Mouse (Mus musculus): ENCODE results near the gene Smtn.
A peak's percentile ranks its signal among the peaks of the same experiment; 100 is the strongest.

The Smtn gene

DNA sequence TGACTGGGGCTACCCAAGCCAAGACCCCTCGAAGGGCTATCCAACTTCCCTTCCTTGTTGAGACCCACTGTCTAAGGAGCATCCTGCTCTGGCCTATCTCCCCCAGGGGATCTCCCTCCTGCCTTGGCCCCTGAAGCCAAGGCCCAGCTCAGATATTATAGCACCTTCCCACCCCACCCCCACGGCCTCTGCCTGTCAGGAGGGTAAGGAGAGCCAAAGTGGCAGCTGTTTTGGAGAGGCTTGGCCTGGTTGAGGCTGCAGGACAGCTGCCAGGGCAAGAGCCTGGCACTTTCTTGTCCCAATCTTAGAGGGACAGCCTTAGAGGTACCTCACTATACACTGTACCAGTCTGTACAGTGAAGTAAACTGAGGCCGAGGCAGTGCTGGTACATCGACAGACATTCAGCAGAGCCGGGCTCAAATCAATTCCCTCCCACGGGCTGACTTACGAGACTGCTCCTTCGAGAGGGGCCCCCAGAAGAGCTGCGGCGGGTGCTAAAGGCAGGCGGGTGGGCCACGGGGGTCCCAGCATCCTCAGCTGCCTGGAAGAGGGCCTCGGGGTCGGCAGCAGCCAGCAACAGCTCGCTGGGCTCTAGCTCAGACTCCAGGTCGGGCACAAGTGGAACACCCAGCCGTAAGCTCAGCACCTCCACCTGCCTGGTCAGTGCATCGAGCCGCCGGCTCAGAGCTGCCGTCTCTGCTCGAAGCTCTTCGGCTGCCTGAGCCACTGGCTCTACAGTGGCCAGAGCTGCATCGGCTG is 13.3 kb downstream of the Smtn start:
- Histone ChIP-seq H3K27me3 (ENCODE audit: control insufficient read depth, insufficient read depth, low read length, poor library complexity, severe bottlenecking) (no peaks in the 10 kb centered on the region), H3K36me3 (ENCODE audit: control insufficient read depth, insufficient read depth, low read length, poor library complexity, severe bottlenecking) (no peaks in the 10 kb centered on the region)
- DNase-seq (ENCODE audit: low read depth, low spot score), result no peak

DNA sequence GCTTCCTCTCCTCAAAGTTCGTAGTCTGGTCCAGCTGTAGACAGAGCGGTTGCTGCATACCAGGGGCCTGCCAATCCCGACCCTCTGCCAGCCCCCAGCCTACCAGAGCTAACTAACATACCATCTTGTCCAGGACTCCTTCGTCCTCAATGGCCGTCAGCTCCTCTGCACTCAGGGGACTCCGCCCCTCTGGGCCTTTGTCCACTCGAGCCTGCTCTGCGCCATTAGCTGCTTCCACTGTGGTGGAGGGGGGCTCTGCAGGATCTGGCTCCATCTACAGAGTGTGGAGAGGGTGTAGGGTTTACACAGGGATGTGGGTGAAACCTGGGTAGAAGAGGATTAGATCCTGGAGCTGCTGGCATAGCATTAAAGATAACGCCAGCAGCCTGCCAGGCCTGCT is 14.2 kb downstream of the Smtn start:
- no peak for DNase-seq (ENCODE audit: low read depth, low spot score)
- Histone ChIP-seq H3K36me3 (ENCODE audit: control insufficient read depth, insufficient read depth, low read length, poor library complexity, severe bottlenecking) (no peaks in the 10 kb centered on the region), H3K27me3 (ENCODE audit: control insufficient read depth, insufficient read depth, low read length, poor library complexity, severe bottlenecking) (no peaks in the 10 kb centered on the region)

DNA sequence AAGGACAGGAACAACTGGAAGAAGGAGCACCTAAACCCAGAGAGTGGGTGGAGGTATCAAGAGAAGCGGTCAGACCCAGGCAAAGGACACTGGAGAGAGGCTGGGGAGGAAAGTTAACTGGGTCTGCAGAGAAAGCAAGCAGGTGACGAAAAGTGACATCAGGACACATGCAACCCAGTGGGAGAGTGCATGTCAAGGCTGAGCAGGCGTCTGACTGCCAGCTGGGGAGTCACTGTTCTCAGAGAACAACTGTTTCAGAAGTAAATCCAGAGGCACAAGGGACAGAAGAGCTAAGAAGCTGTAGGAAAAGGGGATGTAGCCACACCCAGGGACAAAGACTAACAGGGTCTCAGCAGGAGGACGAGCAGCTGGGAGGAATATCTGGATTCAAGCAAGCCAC is 14.9 kb downstream of the Smtn start:
- no peaks in the 10 kb centered on the region for H3K27me3 ChIP-seq (ENCODE audit: control insufficient read depth, insufficient read depth, low read length, poor library complexity, severe bottlenecking)
- no peak for DNase-seq (ENCODE audit: low read depth, low spot score)
- H3K36me3 ChIP-seq (ENCODE audit: control insufficient read depth, insufficient read depth, low read length, poor library complexity, severe bottlenecking), result no peaks in the 10 kb centered on the region

- no peaks in the 10 kb centered on the region for H3K36me3 ChIP-seq (ENCODE audit: control insufficient read depth, insufficient read depth, low read length, poor library complexity, severe bottlenecking)
- H3K27me3 ChIP-seq (ENCODE audit: control insufficient read depth, insufficient read depth, low read length, poor library complexity, severe bottlenecking), result no peaks in the 10 kb centered on the region
- DNase-seq (ENCODE audit: low read depth, low spot score), result no peak
These were observed 16.4 kb downstream of the Smtn start for GRCm38 (mm10) chr11:3523840-3524582.

- Histone ChIP-seq H3K27me3 (ENCODE audit: control insufficient read depth, insufficient read depth, low read length, poor library complexity, severe bottlenecking) (no peaks in the 10 kb centered on the region), H3K36me3 (ENCODE audit: control insufficient read depth, insufficient read depth, low read length, poor library complexity, severe bottlenecking) (no peaks in the 10 kb centered on the region)
- no peak for DNase-seq (ENCODE audit: low read depth, low spot score)
These were observed 18.0 kb downstream of the Smtn start for GRCm38 (mm10) chr11:3522285-3523000.

- Histone ChIP-seq H3K27me3 (ENCODE audit: control insufficient read depth, insufficient read depth, low read length, poor library complexity, severe bottlenecking) (no peaks in the 10 kb centered on the region), H3K36me3 (ENCODE audit: control insufficient read depth, insufficient read depth, low read length, poor library complexity, severe bottlenecking) (no peaks in the 10 kb centered on the region)
- DNase-seq (ENCODE audit: low read depth, low spot score), result no peak
These were observed 18.8 kb downstream of the Smtn start for GRCm38 (mm10) chr11:3521339-3522224.

- H3K36me3 ChIP-seq (ENCODE audit: control insufficient read depth, insufficient read depth, low read length, poor library complexity, severe bottlenecking), result no peaks in the 10 kb centered on the region
- no peak for DNase-seq (ENCODE audit: low read depth, low spot score)
- no peaks in the 10 kb centered on the region for H3K27me3 ChIP-seq (ENCODE audit: control insufficient read depth, insufficient read depth, low read length, poor library complexity, severe bottlenecking)
These were observed 19.5 kb downstream of the Smtn start for GRCm38 (mm10) chr11:3520919-3521318.

DNA sequence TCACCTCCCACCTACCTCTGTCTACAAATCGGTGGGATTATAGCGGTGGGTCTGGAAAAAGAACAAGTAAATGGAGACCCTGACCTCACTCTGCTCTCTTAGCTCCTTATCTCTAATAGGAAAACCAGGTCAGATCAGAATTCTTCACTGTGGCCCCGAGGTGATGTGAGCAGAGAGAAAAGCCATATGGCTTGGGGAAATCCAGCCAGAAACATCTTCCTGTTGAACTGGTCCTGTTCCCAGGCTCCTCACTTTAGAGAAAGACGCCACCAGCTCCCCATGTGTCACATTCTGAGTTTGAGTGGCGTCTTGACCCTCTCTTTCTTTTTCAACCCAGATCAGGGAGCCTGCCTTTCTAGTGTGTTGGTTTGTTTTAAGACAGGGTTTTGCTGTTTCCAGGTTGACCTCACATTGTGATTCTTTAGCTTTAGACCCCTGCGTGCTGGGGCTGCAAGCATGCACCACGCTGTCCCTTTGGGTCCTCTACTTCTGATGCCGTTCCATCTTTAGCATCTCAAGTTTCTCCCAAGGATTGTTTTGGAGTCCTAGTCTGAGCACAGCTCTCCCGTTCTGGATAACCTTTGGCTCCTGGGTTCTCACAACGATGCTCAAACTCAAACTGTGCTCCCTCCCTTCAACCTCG is 20.5 kb downstream of the Smtn start:
- DNase-seq (ENCODE audit: low read depth, low spot score), result no peak
- Histone ChIP-seq H3K27me3 (ENCODE audit: control insufficient read depth, insufficient read depth, low read length, poor library complexity, severe bottlenecking) (no peaks in the 10 kb centered on the region), H3K36me3 (ENCODE audit: control insufficient read depth, insufficient read depth, low read length, poor library complexity, severe bottlenecking) (no peaks in the 10 kb centered on the region)

GRCm38 (mm10) chr11:3519051-3519726 is 21.2 kb downstream of the Smtn start:
- no peaks in the 10 kb centered on the region for H3K27me3 ChIP-seq (ENCODE audit: control insufficient read depth, insufficient read depth, low read length, poor library complexity, severe bottlenecking)
- no peak for DNase-seq (ENCODE audit: low read depth, low spot score)
- H3K36me3 ChIP-seq (ENCODE audit: control insufficient read depth, insufficient read depth, low read length, poor library complexity, severe bottlenecking), result no peaks in the 10 kb centered on the region

DNA sequence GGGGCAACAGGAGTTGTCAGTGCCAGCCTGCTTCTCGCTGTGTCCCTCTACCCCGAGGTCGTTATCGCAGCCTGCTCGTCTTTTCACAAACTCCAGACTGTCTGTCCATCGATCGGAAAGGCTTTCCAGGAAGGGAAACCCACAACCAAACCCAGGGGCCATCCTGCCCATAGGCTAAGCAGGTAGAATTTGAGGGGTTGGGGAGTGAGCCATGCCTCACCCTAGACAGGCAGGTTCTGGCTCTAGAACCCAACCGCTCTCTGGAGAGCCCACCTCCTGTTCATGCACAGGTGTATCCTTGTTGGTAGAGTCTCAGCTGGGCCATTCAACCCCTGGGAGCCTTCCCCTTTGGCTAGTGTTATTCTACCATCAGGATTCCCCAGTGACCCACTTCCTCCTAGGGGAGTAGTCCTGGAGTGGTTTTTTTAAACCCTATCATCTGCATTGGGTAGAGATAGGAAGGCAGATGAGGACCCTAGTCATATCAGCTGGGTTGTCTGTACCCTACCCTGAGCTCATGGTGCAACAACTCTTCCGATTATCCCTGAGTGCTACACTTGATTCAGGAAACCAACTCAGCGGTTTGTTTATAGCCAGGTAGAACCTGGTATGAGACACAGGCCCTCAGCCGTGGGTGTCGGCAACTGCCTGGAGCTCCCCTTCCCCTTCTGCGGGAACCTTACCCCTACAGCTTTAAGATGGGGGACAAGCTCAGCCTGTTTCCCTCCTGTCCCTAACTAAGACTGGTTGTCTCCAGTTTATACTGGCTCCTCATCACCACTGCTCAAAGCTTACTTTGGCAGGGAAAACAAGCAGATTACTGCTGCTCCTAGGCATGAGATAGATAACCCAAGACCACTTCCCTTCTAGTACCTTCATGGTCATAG is 22.3 kb downstream of the Smtn start:
- DNase-seq (ENCODE audit: low read depth, low spot score), result no peak
- Histone ChIP-seq H3K27me3 (ENCODE audit: control insufficient read depth, insufficient read depth, low read length, poor library complexity, severe bottlenecking) (no peaks in the 10 kb centered on the region), H3K36me3 (ENCODE audit: control insufficient read depth, insufficient read depth, low read length, poor library complexity, severe bottlenecking) (no peaks in the 10 kb centered on the region)

GRCm38 (mm10) chr11:3516859-3517845 is 23.3 kb downstream of the Smtn start:
- peak; percentile 35 for DNase-seq (ENCODE audit: low read depth, low spot score)
- Histone ChIP-seq H3K27me3 (ENCODE audit: control insufficient read depth, insufficient read depth, low read length, poor library complexity, severe bottlenecking) (no peaks in the 10 kb centered on the region), H3K36me3 (ENCODE audit: control insufficient read depth, insufficient read depth, low read length, poor library complexity, severe bottlenecking) (no peaks in the 10 kb centered on the region)

DNA sequence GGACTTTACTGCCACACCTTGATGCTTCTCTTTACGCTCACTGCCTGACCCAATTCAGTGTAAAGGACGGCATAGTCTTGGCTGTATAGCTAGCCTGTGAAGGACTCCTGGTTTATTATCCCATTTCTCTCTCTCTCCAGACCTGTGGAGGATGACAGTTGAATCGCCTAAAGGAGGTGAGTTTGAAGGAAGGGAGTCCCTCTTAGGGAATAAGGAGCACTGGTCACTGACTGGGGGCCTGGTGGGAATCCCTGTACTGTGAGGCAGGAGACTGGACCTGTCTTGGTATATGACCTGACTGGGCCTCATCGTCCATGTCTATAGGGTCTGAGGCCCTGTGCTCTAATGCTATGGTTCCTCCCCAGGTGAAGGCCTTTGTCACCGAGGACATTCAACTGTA is 24.3 kb downstream of the Smtn start:
- no peak for DNase-seq (ENCODE audit: low read depth, low spot score)
- Histone ChIP-seq H3K36me3 (ENCODE audit: control insufficient read depth, insufficient read depth, low read length, poor library complexity, severe bottlenecking) (no peaks in the 10 kb centered on the region), H3K27me3 (ENCODE audit: control insufficient read depth, insufficient read depth, low read length, poor library complexity, severe bottlenecking) (no peaks in the 10 kb centered on the region)

Data from splenic B cell, adult 2 months (primary cell).